Mouse (Mus musculus) urinary bladder, postnatal 25 days (tissue): Measurements from ENCODE around the gene Mars.

Experiments
- DNase-seq: peaks from one replicate; pipeline ENCODE4 v3.0.0; 2022; ENCODE audit warnings: low spot score

The Mars gene

DNA sequence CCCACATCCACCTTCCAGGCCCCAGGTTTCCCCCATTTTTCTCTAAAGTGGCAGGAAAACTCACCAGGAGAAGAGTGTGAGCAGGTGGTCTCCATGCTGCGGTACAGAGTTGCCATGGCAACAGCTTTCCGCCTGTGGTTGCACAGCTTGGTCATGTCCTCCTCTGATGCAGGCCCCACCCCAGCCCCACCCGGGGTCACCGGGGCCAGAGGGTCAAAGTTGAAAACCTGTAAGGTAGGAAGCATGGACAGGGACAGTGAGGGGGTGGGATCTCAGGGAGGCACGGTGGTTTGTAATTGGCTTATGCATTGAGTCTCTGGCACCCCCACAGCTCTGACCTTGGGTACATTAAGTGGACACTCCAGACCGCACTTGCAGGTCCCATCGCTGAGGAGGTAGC, 24.9 kb downstream of the Mars start:
- no peak for DNase-seq

DNA sequence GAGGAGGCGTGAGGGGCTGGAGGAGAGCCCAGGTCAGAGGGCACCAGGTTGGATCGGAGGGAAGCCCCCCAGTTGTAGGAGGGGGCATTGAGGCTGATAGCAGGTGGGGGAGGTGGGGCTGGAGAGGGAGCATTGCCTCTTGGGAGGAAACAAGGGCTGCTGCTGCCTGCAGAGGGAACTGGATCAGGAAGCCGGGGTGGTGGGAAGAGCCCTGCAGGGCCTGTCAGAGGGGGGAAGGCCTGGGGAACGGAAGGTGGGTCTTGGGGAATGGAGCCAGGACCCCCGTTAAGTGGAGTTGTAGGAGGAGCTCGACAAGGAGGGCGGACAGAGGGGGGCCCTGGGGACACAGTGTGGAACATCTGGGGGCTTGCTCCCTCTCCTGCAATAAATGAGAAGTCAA, 25.4 kb downstream of the Mars start:
- no peak for DNase-seq

DNA sequence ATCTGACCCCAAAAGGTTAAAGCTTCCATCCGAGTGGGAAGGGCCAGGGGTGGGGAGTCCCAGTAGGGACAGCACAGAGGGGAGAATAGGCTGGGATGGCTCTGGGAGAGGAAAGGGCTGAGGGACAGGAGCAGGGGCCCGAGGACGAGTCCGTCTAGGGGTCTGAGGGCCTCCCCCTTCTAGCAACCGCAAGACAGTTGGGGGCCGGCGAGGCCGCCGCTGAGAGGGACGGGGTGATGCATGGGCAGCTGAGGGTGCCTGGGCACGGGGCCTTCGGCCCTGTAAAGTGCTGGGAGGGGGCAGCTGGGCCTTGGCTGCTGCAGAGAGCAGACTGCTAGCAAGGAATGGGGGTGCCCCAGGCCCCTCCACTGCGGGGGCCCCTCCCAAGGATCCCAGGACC, 25.9 kb downstream of the Mars start:
- DNase-seq = no peak

DNA sequence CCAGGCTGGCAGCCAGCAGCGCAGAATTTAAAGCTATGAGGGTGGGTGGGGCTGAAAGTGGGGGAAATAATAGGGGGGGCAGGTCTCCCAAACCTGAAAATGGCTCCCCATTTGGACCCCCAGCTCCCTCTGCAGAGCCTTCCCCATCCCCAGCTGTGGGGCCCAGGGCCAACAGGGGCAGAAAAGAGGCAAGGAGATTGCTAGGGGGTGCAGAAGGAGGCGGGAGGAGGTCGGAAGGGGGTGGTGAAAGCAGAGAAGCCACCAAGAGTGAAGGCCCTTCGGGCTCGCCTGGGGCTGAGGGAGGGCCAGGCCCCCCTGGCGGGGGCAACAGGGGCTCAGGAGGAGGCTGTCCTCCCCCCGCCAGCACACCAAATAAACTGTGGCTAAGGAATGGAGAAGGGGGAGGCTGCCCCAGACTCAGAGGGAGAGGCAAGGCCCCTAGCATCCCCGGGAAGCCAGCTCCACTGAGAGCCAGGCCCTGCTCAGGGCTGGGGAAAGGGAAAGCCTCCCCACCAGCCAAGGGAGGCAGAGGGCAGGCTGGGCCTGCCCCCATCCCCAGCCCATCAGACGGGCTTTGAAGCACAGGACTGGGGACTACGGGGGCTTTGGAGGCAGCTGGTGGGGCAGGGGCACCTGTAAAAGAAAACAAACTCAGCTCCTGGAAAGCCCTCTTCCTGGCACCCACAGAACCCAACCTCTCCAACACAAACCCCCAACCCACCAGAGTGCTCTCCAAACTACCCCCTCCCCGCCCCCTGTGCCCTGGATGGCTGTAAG, 26.7 kb downstream of the Mars start:
- no peak for DNase-seq

DNA sequence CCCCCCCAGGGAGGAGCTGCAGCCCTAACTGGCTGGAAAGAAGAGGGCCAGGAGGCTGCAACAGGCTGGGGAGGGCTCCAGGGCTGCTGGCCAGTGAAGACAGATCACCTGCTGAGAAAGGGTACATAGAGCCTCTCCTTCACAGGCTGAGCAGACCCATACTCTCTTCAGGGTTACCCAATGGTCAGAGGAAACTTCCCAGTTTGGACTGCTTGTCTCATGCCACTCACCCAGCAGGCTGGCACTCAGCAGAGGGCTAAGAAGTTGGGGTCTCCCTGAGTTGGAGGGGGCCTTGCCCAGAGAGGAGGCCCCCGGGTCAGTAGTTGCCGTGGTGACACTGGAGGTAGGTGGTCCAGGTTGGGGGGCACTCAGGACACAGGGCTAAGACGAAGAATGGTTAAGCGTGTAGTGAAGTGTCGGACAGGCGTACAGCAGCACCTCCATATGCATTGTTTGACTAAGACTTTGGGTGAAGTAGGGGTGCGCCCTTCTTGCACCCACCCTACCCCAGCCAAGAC, 27.4 kb downstream of the Mars start:
- DNase-seq = no peak

DNA sequence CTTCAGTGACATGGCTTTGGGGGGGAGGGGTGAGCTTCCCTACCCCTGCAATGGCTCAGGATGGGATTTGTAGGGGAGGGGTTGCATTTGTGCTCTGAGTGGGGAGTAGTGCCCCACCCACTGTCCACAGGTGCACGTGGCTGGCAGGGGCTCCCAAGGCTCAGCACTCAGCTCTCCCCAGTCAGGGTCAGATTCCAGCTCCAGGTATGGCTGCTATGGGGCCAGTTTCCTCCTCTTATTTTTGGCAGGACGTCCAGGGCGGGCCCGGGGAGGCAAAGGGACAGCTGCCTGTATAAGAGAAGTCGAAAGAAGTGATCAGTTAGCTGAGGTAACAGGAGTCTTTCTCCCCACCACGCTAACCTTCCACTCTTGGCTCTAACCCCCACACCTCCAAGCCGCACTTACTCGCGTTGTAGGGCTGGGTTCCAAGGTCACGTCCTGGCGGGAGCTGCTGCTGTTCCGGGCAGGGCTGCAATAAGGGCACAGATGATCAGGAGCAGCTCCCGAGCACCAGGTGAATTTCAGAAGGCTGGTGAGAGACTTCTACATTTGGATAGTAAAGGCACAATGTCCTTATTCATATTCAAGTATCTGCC, 28.9 kb downstream of the Mars start:
- no peak for DNase-seq

DNA sequence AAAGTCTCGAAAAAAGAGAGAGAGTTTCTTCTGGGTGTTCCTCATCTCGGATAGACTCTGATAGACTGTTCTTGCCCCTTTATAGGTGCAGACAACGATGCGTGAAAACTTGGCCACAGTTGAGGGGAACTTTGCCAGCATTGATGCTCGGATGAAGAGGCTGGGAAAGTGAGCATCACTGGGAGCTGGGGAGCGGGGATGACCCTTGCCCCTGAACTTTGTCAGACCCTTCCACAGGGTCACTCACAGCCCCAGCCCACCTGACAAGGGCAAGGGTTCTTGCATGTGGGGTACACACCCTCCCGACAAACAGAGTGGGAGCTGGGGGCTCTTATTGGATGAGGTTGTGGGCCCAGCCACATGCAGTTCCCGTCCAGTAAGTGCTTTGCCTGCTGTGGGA, 30.3 kb downstream of the Mars start:
- no peak for DNase-seq

DNA sequence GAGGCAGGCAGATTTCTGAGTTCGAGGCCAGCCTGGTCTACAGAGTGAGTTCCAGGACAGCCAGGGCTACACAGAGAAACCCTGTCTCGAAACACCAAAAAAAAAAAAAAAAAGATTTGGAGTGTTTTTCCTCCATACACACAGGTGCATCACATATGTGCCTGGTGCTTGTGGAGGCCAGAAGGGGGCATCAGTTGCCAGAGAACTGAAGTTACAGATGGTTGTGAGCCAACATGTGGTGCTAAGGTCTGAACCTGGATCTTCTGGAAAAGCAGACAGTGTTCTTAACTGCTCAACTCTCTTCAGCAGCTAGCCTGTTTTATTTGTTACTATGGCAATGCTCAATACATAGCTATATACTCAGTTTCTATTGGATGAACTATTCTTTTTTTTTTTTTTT, 31.9 kb downstream of the Mars start:
- DNase-seq = no peak

DNA sequence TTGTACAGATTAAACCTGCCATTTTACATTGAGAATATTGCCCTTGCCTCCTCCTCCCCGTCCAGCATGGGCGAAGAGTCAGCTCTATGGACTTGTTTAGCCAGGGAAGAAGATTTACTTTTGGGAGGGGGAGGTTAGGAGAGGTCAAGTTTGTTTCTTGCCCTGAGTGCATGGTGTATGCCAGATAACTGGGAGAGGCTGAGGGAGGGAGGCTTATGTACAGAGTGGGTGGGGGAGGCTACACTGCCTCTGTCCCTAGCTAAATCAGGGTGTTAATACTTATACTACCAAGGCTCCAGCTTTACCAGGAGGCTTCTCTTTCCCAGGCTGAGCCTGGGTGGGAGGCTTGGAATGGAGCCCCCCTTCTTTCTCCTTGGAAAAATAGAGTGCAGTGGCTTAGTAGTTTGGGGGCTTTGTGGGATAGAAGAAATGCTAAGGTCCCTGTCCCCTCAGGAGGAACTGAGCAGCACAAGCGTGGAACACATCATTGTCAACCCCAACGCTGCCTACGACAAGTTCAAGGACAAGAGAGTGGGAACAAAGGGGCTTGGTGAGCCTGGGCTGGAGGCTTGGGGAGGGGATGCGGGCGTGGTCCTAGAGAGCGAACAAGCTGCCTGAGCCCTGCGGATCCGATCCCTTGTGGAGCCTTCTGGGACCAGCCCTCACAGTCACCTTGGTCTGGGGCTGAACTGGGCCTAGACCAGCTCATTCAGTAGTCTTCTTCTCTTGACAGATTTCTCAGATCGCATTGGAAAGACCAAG, 37.1 kb downstream of the Mars start:
- DNase-seq = no peak

DNA sequence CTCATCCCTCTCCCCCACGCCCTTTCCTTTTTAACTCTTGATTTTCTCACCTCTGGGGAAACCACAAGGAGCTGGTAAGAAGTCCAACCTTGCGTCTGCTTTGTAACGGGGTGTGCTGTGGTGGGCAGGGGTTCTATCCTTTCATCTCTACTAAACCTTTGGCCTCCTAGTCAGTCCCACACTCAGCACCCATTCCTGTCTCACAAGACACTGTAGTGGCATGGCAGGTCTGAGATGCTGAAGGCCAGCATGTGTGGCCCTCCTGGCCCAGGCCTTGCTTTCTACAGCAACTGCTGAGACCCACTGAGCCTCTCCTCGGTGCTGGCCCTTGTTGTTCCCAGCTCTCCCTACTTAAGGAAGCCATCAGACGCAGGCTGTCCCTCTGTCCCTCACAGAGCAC, 39.2 kb downstream of the Mars start:
- DNase-seq = no peak

DNA sequence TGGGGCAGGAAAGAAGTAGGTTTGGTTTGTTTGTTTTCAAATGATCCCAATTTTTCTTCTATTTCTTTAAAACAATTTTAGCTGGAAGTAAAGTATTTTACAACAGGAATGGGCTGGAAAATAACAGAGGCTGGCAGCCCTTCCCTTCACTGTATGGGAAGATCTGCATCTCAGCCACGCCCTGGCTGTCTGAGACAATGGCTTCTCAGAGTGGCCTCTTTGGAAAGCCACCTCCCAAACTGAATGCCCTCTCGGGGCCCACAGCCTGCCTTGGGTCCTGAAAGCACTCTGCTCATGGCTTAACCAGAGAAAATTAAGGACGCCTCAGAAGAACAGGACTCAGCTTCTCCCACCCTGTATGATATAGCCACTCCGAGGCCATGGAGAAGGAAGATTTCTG, 41.7 kb downstream of the Mars start:
- DNase-seq = no peak

DNA sequence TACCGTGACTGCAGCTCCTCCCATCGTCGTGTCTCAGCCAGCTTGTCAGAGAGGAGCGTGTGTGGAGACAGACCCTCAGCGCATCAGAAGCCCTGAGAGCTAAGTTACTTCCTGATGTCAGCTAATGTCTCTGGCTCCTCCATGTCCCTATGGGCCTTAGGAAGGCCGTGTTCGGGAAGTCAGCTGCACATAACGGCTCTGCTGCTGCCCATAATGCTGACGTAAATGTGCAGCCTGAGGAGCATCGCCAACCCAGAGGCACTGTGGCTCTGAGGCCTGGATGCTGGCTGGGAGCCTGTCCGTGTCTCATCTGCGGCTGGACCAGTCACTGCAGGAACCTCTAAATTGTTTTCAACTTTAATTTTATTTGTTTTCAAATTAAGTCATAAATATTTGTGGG, 42.5 kb downstream of the Mars start:
- no peak for DNase-seq

DNA sequence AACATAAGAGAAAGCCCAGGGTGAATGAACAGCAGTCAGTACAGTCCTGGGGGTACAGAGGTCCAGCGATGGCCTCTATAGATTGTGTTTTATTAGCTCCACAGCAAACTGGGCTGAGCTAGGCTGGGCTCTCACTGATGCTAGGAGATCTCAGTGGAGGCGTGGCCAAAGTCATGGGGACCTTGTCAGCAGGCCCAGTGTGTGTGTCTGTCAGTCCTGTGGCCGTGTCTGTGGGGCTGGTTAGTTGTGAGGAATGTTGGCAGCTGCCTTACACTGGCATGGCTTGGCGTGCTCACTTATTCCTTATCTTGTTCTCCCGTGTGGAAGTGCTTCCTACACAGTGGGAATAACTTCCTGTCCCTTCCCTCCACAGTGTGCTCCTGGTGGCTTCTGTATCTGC, 43.2 kb downstream of the Mars start:
- no peak for DNase-seq

DNA sequence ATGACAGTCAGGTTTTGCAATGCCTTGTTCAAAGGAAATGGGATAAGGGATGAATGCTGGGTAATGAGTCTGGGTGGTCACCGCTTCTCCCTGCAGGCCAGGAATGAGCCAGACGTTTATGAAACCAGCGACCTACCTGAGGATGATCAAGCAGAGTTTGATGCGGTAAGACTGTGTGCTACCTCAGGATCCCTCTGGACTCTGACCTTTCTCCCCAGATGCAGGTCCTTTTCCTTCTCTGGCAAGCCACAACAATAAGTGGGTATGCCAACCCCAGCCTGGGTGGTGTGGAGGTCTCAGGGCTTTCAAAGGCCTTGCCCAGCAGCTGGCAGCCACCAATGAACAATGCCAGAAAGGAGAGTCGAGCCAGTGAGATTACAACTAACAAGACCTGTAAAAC, 44.3 kb downstream of the Mars start:
- DNase-seq = no peak

DNA sequence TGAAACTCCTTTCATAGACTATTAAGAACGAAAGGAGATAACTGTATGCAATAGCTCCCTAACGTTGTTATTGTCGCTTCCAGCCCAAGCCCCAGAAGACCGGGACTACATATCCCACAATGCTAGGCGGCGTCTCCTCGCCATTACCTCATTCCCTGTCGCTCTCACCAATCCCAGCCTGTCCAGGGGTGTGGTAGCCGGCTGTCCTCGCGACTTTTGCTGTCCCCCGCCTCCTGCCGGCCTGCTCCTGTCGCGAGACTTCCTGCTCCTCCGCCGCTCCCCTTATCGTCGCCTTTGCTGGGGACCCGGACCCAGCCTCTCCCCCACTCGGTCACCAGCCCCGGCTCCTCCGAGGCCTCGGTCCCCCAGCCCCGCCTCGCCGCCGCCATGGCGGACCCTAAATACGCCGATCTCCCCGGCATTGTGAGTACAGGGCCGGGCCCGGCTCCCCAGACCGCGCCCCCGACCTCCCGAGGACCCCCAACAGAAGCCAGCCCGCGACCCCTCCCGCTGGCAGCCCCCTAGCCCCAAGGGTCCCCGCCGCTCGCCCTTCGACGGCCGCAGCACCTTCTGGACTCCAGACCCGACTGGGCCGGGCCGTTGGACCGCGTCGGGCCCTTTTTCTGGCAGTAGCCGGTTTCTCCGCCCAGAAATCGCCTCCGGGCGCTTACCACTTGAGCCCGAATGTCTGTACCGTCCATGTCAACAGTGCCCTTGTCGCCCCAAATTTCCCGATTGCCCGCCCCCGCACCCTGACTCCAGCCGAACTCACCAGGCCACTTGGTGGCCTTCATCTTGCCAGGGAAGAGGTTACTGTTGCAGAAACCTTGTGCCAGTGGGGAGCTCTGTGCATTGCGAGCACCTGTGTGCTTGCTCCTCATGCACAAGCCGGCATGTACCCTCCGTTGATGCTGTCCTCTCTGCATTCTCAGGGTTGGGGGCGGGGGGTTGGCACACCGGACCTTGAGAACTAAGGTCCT, 45.2 kb downstream of the Mars start, which contains the start of gene Dctn2:
Gene Dctn2, plus strand, starts transcription at position 257 of the 980 bp plus-strand sequence.
- DNase-seq = peak; percentile 83

DNA sequence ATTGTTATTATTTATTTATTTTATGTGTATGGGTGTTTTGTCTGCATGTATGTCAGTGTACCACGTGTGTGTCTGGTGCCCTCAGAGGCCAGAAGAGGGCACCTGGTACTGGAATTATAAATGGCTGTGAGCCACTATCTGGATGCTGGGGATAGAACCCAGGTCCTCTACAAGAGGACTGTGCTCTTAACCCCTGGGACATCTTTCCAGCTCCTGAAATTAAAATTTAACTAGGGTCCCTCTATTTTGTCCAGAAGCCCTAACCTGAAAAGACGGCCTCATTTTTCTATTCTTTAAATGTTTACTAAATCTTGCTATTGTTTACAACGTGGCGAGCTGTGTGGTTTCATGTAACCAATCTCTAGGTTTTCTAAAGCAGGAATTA, 45.9 kb downstream of the Mars start:
- DNase-seq = no peak

DNA sequence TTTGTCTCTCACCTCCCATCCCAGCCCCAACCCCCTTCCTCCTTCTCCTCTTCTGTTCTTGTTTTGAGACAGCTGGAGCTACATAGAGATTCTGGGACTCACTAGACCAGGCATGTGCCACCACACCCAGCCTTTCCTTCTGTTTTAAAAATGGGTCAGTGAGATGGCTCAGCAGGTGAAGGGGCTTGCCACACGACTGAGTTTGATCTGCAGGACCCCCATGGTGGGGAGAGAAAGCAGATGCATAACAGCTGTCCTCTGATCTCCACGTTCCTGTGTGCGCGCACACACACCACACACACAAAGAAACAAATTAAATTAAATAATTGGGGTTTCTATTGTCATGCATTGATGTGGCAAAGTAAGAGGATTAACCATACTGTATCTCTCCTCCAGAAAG, 46.6 kb downstream of the Mars start:
- no peak for DNase-seq

DNA sequence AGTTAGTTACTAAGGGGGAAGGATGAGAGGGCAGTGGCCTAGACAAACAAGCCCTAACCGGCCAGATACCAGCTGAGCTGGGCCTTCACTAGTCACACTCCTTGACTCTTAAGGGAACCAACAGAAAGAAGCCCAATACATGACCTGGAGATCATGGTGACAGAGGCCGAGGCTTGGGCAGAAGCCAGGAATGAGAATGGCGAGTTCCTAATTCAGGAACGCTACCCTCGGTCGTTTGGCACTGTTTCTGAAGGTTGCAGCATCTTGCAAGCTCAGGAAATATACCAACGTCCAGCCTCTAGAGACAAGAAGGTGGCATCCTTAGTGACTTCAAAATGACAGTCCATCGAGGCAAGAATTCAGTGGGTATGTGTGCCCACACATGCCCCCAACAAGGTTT, 47.2 kb downstream of the Mars start:
- DNase-seq = no peak

DNA sequence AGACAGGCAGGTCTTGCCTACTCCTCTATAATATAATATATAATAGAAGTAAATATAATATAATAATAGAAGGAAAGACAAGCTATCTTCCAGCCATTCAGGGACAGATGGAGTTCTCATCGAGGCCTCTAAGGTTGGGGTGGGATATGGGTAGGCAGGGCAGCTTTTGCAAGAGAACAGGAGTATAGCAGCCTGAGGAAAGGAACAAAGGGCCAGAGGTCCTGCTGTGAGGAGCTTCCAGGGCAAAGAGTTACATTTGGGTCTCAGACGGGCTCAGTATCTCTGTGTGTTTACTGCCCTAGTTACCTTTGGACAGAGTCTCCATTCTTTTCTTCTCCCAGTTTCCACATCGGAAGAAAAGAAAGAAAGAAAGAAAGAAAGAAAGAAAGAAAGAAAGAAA, 48.0 kb downstream of the Mars start:
- no peak for DNase-seq

DNA sequence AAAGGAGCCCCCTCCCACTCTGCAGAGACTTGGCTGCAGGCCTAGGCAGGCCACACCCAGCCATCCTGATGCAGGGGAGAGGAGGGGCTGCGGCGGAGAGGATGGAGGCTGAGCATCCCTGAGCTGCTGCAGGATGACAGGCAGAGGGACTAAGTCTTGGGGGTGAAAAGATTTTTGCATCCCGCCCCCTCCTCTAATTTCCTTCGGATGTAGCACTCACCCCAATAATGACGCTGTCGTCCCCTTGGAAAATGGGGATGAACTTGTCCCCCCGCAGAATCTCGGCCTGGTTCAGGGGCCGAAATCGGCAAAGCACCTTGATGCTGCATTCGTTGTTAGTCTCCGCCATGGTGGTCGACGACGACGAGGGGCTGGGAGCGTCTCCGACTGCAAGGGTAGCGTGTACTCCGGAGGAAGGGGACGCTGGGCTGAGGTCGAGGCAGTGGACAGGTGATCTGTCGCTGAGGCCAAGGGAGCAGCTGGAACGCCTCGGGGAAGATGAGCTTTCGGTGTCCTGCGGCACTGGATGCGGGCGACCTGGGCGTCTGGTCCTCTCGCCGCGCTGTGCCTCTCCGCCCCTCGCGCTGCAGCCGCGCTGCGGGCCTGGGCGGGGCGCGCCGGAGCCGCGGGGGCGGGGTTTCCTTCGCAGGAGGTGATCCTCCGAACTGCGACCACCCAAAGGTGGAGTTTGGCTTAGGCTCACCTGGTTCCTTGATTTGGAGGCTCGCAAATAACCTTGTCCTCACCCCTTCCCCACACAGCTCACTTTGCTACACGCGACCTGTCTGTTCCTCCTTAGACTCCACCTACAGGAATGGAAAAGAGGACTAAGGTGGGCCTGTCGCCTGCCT, 48.8 kb downstream of the Mars start, which contains the start of gene Kif5a:
Gene Kif5a, minus strand, starts transcription at position 801 of the 851 bp plus-strand sequence.
- DNase-seq = no peak
